Mouse (Mus musculus) embryonic facial prominence, embryonic 12.5 days (tissue): ENCODE measurements around the gene Ss18l2. TPM values are rescaled to one million over a fixed set of nuclear protein-coding genes. Genes with fewer than 3 reads are reported as not detected.

Source experiments
- ATAC-seq: fragments of 200-750 bp; cut with Nextera tagmentation; 2 replicates; pipeline ENCODE4 v1.8.0; 2017; ENCODE audit not compliant: insufficient number of reproducible peaks, insufficient read depth, low FRiP score, low TSS enrichment
- H3K27ac ChIP-seq: fragments of 300-500 bp; sonication (generic); 2 replicates; pipeline ENCODE4 v1.5.1; 2016; ENCODE audit warnings: mild to moderate bottlenecking
- H3K27me3 ChIP-seq: fragments of 300-500 bp; sonication (generic); 2 replicates; pipeline ENCODE4 v1.6.1; 2016; ENCODE audit warnings: mild to moderate bottlenecking, moderate library complexity
- H3K36me3 ChIP-seq: fragments of 300-500 bp; sonication (generic); 2 replicates; pipeline ENCODE4 v1.6.1; 2016; ENCODE audit warnings: mild to moderate bottlenecking
- H3K4me1 ChIP-seq: fragments of 300-500 bp; sonication (generic); 2 replicates; pipeline ENCODE4 v1.6.1; 2016
- H3K4me2 ChIP-seq: fragments of 300-500 bp; sonication (generic); replicated peaks from 2 replicates; pipeline ENCODE4 v1.6.1; 2016; ENCODE audit warnings: mild to moderate bottlenecking, moderate library complexity
- H3K4me3 ChIP-seq: fragments of 300-500 bp; sonication (generic); 2 replicates; pipeline ENCODE4 v1.5.1; 2016; ENCODE audit warnings: mild to moderate bottlenecking
- H3K9ac ChIP-seq: fragments of 300-500 bp; sonication (generic); 2 replicates; pipeline ENCODE4 v1.6.1; 2016; ENCODE audit warnings: mild to moderate bottlenecking, moderate library complexity
- H3K9me3 ChIP-seq: fragments of 300-500 bp; sonication (generic); 2 replicates; pipeline ENCODE4 v1.6.1; 2016; ENCODE audit warnings: mild to moderate bottlenecking, moderate library complexity
- WGBS: fragments of 180-500 bp; shearing (Covaris S2); methylation state at CpG from one replicate; pipeline ENCODE4 v1.1.7; 2016; 5-methylcytosine and 5-hydroxymethylcytosine counted together
- polyA plus RNA-seq: library from polyadenylated mRNA; unstranded; fragments of >200 nt; fragmentation: Nextera tagmentation; extraction: Ambion mirVana; gene quantifications from 2 replicates; pipeline ENCODE4 v1.2.1, GENCODE M21; 2016

The Ss18l2 gene
- polyA plus RNA-seq, 1 experiment from 2014 or later = 96.2 TPM

- Histone ChIP-seq H3K4me3 (no peak overlapping the region), H3K4me2 (no peak overlapping the region), H3K27ac (no peak overlapping the region), H3K36me3 (peaks cover 50% of the 10 kb centered on the region), H3K27me3 (no peaks in the 10 kb centered on the region), H3K9me3 (no peaks in the 10 kb centered on the region), H3K4me1 (no peaks in the 10 kb centered on the region), H3K9ac (no peak overlapping the region)
- no peak for ATAC-seq
- 90% methylated on average over 6 of the region's 6 CpGs for WGBS
Measured at GRCm38 (mm10) chr9:121740490-121740889, 30.4 kb downstream of the Ss18l2 start.

- peaks cover 54% of the 10 kb centered on the region for H3K36me3 ChIP-seq
- H3K9me3 ChIP-seq = no peaks in the 10 kb centered on the region
- H3K4me2 ChIP-seq = no peak overlapping the region
- no peak overlapping the region for H3K9ac ChIP-seq
- no peaks in the 10 kb centered on the region for H3K27me3 ChIP-seq
- no peak overlapping the region for H3K27ac ChIP-seq
- H3K4me1 ChIP-seq = no peaks in the 10 kb centered on the region
- H3K4me3 ChIP-seq = no peak overlapping the region
- no peak for ATAC-seq
- WGBS = 90% methylated on average over 3 of the region's 3 CpGs
Measured at GRCm38 (mm10) chr9:121741168-121741567, 31.0 kb downstream of the Ss18l2 start.

DNA sequence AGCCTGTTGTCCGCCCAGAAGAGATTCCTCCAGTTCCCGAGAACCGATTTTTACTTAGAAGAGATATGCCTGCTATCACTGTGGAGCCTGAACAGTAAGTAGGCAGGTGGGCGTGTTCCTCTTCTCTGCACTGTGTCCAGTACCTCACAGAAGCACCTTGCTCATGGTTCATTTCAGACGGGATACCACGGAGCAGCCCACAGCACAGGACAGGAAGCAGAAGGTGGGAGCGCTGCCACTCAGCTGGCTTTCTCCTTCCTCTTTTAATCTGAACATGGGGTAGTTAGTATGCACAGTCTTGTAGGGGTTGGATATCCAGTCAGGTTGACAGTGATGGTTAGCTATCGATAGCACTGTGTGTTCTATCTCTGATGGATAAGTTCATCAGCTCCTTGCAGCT, 33.9 kb downstream of the Ss18l2 start:
- Histone ChIP-seq H3K9me3 (no peaks in the 10 kb centered on the region), H3K4me2 (no peak overlapping the region), H3K36me3 (peaks cover 80% of the 10 kb centered on the region), H3K27me3 (no peaks in the 10 kb centered on the region), H3K4me3 (no peak overlapping the region), H3K9ac (no peak overlapping the region), H3K4me1 (no peaks in the 10 kb centered on the region), H3K27ac (no peak overlapping the region)
- no peak for ATAC-seq
- WGBS = 90% methylated on average over 8 of the region's 8 CpGs

- WGBS = 96% methylated on average over 9 of the region's 9 CpGs
- Histone ChIP-seq H3K4me2 (no peak overlapping the region), H3K9ac (no peak overlapping the region), H3K27me3 (no peaks in the 10 kb centered on the region), H3K36me3 (peaks cover 81% of the 10 kb centered on the region), H3K4me3 (no peak overlapping the region), H3K27ac (no peak overlapping the region), H3K4me1 (peaks cover 5% of the 10 kb centered on the region), H3K9me3 (no peaks in the 10 kb centered on the region)
- ATAC-seq = no peak
Measured at GRCm38 (mm10) chr9:121752774-121753173, 42.6 kb downstream of the Ss18l2 start.

DNA sequence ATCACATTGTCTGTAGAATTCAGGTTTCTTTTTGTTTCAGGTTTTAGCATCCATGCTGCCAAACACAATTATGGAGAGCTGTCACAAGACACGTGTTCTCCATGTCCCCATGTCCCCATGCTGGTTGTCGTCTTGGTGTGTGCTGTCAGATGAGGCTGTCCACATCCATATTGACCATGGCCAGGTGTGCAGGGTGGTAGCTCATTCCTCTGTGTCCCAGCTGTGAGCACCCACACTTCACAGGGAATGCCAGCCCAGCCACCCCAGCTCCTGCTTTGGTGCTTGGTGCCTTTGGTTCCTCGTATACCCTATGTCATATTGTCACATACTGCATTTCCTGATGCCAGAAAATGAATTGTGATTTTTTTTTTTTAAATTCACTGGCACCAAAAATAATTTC, 44.5 kb downstream of the Ss18l2 start:
- H3K9ac ChIP-seq = no peak overlapping the region
- H3K27ac ChIP-seq = no peak overlapping the region
- H3K9me3 ChIP-seq = no peaks in the 10 kb centered on the region
- no peaks in the 10 kb centered on the region for H3K27me3 ChIP-seq
- peaks cover 18% of the 10 kb centered on the region for H3K4me1 ChIP-seq
- no peak for ATAC-seq
- no peak overlapping the region for H3K4me3 ChIP-seq
- 86% methylated on average over 3 of the region's 3 CpGs for WGBS
- peaks cover 63% of the 10 kb centered on the region for H3K36me3 ChIP-seq
- no peak overlapping the region for H3K4me2 ChIP-seq

DNA sequence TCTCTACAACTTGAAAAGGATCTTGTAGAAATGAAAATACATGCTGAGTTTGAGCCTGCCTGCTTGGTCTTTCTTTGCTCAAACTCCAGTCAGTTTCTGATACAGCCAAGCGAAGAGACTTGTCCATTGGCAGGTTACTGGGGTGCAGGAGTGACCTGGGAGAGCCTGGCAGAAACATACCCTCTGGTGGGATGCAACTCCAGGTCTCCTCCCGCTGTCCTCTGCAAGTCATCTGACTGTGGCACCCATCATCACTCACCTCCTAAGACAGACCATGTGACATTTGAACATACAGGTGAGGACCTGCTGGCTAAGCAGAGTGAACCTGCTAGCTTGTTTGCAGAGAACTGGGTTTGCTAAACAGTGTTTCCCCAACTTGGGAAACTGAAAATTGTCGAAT, 46.7 kb downstream of the Ss18l2 start:
- 87% methylated on average over 3 of the region's 3 CpGs for WGBS
- H3K9ac ChIP-seq = no peak overlapping the region
- H3K36me3 ChIP-seq = peaks cover 41% of the 10 kb centered on the region
- H3K27me3 ChIP-seq = no peaks in the 10 kb centered on the region
- H3K4me1 ChIP-seq = peaks cover 34% of the 10 kb centered on the region
- no peak overlapping the region for H3K4me2 ChIP-seq
- H3K27ac ChIP-seq = no peak overlapping the region
- H3K9me3 ChIP-seq = no peaks in the 10 kb centered on the region
- no peak for ATAC-seq
- H3K4me3 ChIP-seq = no peak overlapping the region

GRCm38 (mm10) chr9:121757432-121757831, 47.3 kb downstream of the Ss18l2 start:
- H3K27me3 ChIP-seq = no peaks in the 10 kb centered on the region
- H3K4me3 ChIP-seq = no peak overlapping the region
- H3K4me2 ChIP-seq = peak overlapping the region; percentile 83
- 57% methylated on average over 3 of the region's 3 CpGs for WGBS
- H3K4me1 ChIP-seq = peaks cover 36% of the 10 kb centered on the region
- H3K36me3 ChIP-seq = peaks cover 40% of the 10 kb centered on the region
- no peak overlapping the region for H3K9ac ChIP-seq
- H3K9me3 ChIP-seq = no peaks in the 10 kb centered on the region
- peak overlapping the region; percentile 86 for H3K27ac ChIP-seq
- no peak for ATAC-seq

DNA sequence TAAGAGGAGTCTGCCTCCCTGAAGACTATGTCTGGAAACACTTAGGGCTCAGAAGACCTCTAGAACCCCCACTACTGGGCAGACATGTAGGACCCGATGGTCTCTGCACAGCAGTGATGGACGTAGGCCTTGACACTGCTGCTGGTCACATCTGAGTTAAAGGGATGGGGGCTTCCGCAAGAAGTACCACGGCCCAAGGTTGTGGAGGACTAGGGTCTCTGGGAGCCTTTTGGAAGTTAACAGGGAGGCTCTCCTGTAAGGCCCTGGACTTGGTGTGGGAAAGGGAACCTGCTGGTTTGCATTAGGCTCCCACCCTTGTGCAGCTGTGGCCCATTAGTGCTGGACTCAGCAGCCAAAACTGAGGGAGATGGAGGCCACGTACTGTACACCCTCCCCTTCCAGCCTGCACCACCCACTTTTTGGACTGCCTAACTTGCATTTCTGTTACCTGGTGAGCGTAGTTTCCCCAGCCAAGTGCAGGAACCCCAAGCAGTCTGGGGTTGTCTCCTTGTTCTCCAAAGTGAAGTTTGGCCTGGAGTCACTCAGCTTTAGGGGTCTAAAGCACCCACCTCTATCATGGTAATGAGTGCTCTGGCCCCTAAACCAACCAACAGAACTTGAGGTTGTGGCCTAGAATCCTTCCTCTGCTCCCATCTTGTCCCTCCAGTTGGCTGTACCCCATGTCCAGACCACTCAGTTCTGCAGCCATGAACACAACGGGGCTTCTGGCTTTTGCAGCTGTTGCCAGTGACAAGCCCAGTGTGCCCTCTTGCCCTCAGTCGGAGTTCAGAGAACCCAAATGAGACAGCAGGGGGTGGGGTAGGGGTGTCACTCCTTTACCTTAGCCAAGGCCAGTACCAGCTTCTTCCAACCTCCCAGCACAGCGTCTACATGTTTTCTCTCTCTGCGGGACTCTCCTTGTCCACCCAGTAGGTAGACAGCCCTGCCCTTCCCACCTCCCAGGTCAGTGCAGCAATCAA, 48.0 kb downstream of the Ss18l2 start:
- WGBS = 29% methylated on average over 10 of the region's 10 CpGs
- no peaks in the 10 kb centered on the region for H3K9me3 ChIP-seq
- ATAC-seq = peak; percentile 23; the same call in 1 of the 2 replicates

DNA sequence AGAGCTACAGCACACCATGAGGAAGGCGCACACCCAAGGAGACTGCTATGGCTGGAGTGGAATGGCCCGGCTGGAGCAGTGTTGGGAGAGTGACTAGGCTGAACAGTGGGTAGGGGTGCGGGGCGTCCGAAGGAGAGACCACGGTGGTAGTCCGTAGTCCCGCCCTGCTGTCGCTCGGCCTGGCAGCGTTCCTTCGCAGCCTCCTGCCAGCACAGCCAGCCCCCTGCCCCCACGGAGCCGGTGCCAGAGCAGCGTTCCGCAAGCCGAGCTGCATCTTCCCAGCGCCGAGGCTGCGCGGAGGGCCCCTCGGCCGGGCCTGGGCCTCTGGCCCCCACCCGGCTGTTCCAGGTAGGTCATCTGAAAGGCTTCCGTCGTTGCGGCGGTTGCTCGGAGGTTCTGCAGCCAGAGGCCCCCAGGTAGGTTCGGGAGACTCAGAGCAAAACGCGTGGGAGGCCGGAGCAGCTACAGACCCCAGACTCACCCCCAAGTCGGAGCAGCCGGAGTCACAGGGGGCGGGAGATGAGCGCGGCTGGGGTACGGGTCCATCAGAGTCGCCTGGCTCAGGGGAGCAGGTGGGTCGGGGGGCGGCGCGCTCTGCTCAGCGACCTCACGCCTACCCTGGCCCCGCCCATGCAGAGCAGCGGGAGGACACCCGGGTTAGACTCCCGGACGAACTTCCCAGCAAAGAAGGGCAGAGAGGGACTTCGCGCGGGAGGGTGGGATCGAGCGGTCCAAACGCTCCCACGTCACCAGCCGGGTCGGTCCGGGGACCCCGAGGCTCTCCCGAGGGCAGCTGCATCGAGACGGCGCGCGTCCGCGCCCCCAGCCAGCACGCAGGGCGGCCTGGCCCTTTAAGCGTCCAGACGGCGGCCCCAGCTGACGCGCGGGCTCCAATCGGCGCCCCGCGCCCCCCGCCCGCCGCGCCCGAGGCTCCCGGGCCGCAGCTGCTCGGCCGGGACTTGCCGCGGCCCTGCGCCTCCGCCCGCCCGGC, 49.3 kb downstream of the Ss18l2 start, which contains the start of gene Zfp651:
Gene Zfp651, plus strand, starts transcription at position 240 of the 991 bp plus-strand sequence.
- H3K9ac ChIP-seq = peak within 1 kb of the TSS; percentile 93
- peak within 1 kb of the TSS; percentile 86 for H3K4me3 ChIP-seq
- peaks cover 42% of the 10 kb centered on the region for H3K36me3 ChIP-seq
- under 1% methylated on average over 97 of the region's 97 CpGs for WGBS
- peak; percentile 63 for ATAC-seq
- peak within 1 kb of the TSS; percentile 94 for H3K27ac ChIP-seq
- peak within 1 kb of the TSS; percentile 83 for H3K4me2 ChIP-seq
- H3K27me3 ChIP-seq = no peaks in the 10 kb centered on the region
- peaks cover 36% of the 10 kb centered on the region for H3K4me1 ChIP-seq
- no peaks in the 10 kb centered on the region for H3K9me3 ChIP-seq

More for the DNA sequence above, 48.0 kb downstream of the Ss18l2 start:
- peak overlapping the region; percentile 83 for H3K4me2 ChIP-seq
- peak overlapping the region; percentile 93 for H3K9ac ChIP-seq
- peaks cover 36% of the 10 kb centered on the region for H3K4me1 ChIP-seq
- H3K36me3 ChIP-seq = peaks cover 42% of the 10 kb centered on the region
- H3K4me3 ChIP-seq = peak overlapping the region; percentile 86
- peak overlapping the region; percentile 86 for H3K27ac ChIP-seq
- no peaks in the 10 kb centered on the region for H3K27me3 ChIP-seq

DNA sequence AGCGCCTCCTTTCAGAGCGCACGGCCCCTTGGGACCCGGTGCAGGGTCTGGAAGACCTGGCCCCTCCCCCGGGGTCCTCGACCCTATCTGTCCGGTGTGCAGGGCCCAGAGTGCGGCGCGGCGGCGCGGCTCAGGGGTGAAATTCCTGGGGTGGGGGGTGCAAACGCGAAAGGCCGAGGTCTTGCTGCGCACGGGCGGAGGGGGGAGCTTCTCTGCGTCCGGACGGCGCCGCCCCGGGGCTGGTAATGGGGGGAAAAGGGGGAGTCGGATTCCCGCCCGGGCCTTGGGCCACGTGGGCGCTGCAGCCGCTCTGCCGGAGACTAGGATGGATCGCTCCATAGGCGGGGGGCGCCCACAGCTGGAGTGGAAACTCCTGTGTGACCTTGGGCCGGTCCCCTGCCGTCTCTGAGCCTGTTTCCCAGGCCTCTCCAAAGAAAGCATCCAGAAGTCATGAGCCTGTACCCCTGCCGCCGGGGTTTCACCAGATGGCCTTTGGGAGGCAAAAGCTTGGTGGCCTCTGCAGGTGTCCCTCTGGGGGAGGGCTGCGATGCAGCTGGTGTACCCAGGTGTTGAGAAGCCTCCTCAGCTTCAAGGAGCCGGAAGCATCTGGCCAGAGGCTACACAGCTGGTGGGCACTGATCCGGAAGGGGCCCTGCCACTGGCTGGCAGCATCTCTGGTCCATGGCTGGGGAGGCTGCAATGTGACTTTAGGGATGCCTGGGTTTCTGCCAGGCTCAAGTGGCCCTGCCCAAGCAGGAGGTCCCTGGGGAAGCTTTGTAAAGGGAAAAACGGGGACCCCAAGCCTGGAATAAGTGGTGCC, 50.4 kb downstream of the Ss18l2 start:
- Histone ChIP-seq H3K4me1 (peaks cover 36% of the 10 kb centered on the region), H3K27me3 (no peaks in the 10 kb centered on the region), H3K9me3 (no peaks in the 10 kb centered on the region), H3K9ac (peak overlapping the region; percentile 93), H3K4me2 (peak overlapping the region; percentile 83), H3K27ac (peak overlapping the region; percentile 94), H3K4me3 (peak overlapping the region; percentile 86), H3K36me3 (peaks cover 42% of the 10 kb centered on the region)
- peak; percentile 29; the same call in 1 of the 2 replicates for ATAC-seq
- WGBS = under 1% methylated on average over 39 of the region's 43 CpGs
